Mouse (Mus musculus) kidney, adult 2 months (tissue): Measurements from ENCODE around the gene Fli1. TPM values are rescaled to one million over a fixed set of nuclear protein-coding genes. Genes with fewer than 3 reads are reported as not detected.
A peak's percentile ranks its signal among the peaks of the same experiment; 100 is the strongest.

ENCODE experiments used
- DNase-seq: peaks from one replicate; pipeline ENCODE4 v3.0.0; 2021
- H3K27ac ChIP-seq: fragments of 200-500 bp; 2 replicates; pipeline ENCODE4 v1.5.1; 2012; ENCODE audit warnings: low read depth, low read length, control low read depth, inconsistent platforms; ENCODE audit not compliant: insufficient read depth
- H3K27me3 ChIP-seq: fragments of 200-500 bp; replicated peaks from 2 replicates; pipeline ENCODE4 v1.6.1; 2012; ENCODE audit warnings: mild to moderate bottlenecking, moderate library complexity, low read length, inconsistent platforms; ENCODE audit not compliant: control insufficient read depth, insufficient read depth
- H3K36me3 ChIP-seq: fragments of 200-500 bp; 2 replicates; pipeline ENCODE4 v1.6.1; 2012; ENCODE audit warnings: mild to moderate bottlenecking, moderate library complexity, low read length, inconsistent platforms; ENCODE audit not compliant: control insufficient read depth, insufficient read depth
- H3K4me1 ChIP-seq: fragments of 200-500 bp; 2 replicates; pipeline ENCODE4 v1.6.1; 2011; ENCODE audit warnings: low read length; ENCODE audit not compliant: control insufficient read depth, insufficient read depth
- H3K4me3 ChIP-seq: fragments of 200-500 bp; 2 replicates; pipeline ENCODE4 v1.5.1; 2011; ENCODE audit warnings: mild to moderate bottlenecking, low read depth, low read length, control low read depth; ENCODE audit not compliant: insufficient read depth
- CTCF ChIP-seq: fragments of 200-500 bp; conservative IDR thresholded peaks from 2 replicates; pipeline ENCODE4 v1.5.1; 2011; ENCODE audit warnings: low read depth, mild to moderate bottlenecking, control low read depth, low read length, moderate library complexity, mixed read lengths; ENCODE audit not compliant: insufficient read depth, insufficient read length
- POLR2A ChIP-seq: fragments of 200-500 bp; IDR thresholded peaks from one replicate; pipeline ENCODE4 v1.6.1; 2011; ENCODE audit warnings: low read depth, low read length, control low read depth
- WGBS: fragments of 180-500 bp; shearing (Covaris S2); methylation state at CpG from one replicate; pipeline ENCODE4 v1.1.7; 2018; 5-methylcytosine and 5-hydroxymethylcytosine counted together
- polyA plus RNA-seq: library from polyadenylated mRNA; depleted of rRNA; stranded (reverse); fragments of >200 nt; gene quantifications from 2 replicates; pipeline ENCODE4 v1.2.3, GENCODE M21; 2012

Fli1 gene
- polyA plus RNA-seq, 1 experiment: 9.6 TPM

GRCm38 (mm10) chr9:32513471-32513870 lies 29.2 kb downstream of the Fli1 start:
- H3K27me3 ChIP-seq: no peaks in the 10 kb centered on the region
- no peak for TF ChIP-seq POLR2A
- no peak for TF ChIP-seq CTCF
- no peak overlapping the region for H3K27ac ChIP-seq
- 49% methylated on average over 2 of the region's 2 CpGs for WGBS
- DNase-seq: no peak
- no peaks in the 10 kb centered on the region for H3K36me3 ChIP-seq
- H3K4me3 ChIP-seq: no peak overlapping the region
- peaks cover 3% of the 10 kb centered on the region; the same call in 1 of the 2 replicates for H3K4me1 ChIP-seq

- Histone ChIP-seq H3K4me1 (peaks cover 3% of the 10 kb centered on the region; the same call in 1 of the 2 replicates), H3K27me3 (no peaks in the 10 kb centered on the region), H3K27ac (no peak overlapping the region), H3K36me3 (no peaks in the 10 kb centered on the region), H3K4me3 (no peak overlapping the region)
- no peak for DNase-seq
- TF ChIP-seq CTCF (no peak), POLR2A (no peak)
- 84% methylated on average over 7 of the region's 7 CpGs for WGBS
Measured at GRCm38 (mm10) chr9:32510454-32511263, 32.0 kb downstream of the Fli1 start.

- Histone ChIP-seq H3K4me3 (no peak overlapping the region), H3K4me1 (peaks cover 3% of the 10 kb centered on the region; the same call in 1 of the 2 replicates)
Measured at GRCm38 (mm10) chr9:32509706-32510156, 32.9 kb downstream of the Fli1 start.

GRCm38 (mm10) chr9:32508648-32509047 lies 34.0 kb downstream of the Fli1 start:
- no peak for DNase-seq
- WGBS: 76% methylated on average over 2 of the region's 2 CpGs
- no peak overlapping the region for H3K4me3 ChIP-seq
- no peak for TF ChIP-seq POLR2A
- no peak for TF ChIP-seq CTCF
- H3K36me3 ChIP-seq: no peaks in the 10 kb centered on the region
- no peak overlapping the region for H3K27ac ChIP-seq
- H3K4me1 ChIP-seq: peaks cover 3% of the 10 kb centered on the region; the same call in 1 of the 2 replicates
- H3K27me3 ChIP-seq: no peaks in the 10 kb centered on the region

More at GRCm38 (mm10) chr9:32509706-32510156, 32.9 kb downstream of the Fli1 start:
- no peak for DNase-seq
- TF ChIP-seq CTCF: no peak
- no peak for TF ChIP-seq POLR2A
- Histone ChIP-seq H3K36me3 (no peaks in the 10 kb centered on the region), H3K27ac (no peak overlapping the region), H3K27me3 (no peaks in the 10 kb centered on the region)
- 52% methylated on average over 7 of the region's 7 CpGs for WGBS

GRCm38 (mm10) chr9:32508118-32508517 lies 34.5 kb downstream of the Fli1 start:
- 64% methylated on average over 8 of the region's 8 CpGs for WGBS
- H3K36me3 ChIP-seq: no peaks in the 10 kb centered on the region
- peak overlapping the region; percentile 85; the same call in 1 of the 2 replicates for H3K27ac ChIP-seq
- H3K27me3 ChIP-seq: no peaks in the 10 kb centered on the region
- TF ChIP-seq CTCF (no peak), POLR2A (no peak)
- no peak overlapping the region for H3K4me3 ChIP-seq
- H3K4me1 ChIP-seq: peaks cover 3% of the 10 kb centered on the region; the same call in 1 of the 2 replicates
- DNase-seq: no peak

- Histone ChIP-seq H3K4me3 (no peak overlapping the region), H3K27me3 (no peaks in the 10 kb centered on the region), H3K27ac (peak overlapping the region; percentile 85), H3K4me1 (peaks cover 3% of the 10 kb centered on the region; the same call in 1 of the 2 replicates), H3K36me3 (no peaks in the 10 kb centered on the region)
- no peak for TF ChIP-seq POLR2A
- no peak for TF ChIP-seq CTCF
- no peak for DNase-seq
- WGBS: 65% methylated on average over 15 of the region's 15 CpGs
Measured at GRCm38 (mm10) chr9:32506866-32507861, 35.5 kb downstream of the Fli1 start.

GRCm38 (mm10) chr9:32506161-32506560 lies 36.5 kb downstream of the Fli1 start:
- Histone ChIP-seq H3K36me3 (no peaks in the 10 kb centered on the region), H3K4me3 (no peak overlapping the region), H3K4me1 (peaks cover 3% of the 10 kb centered on the region; the same call in 1 of the 2 replicates), H3K27me3 (no peaks in the 10 kb centered on the region), H3K27ac (peak overlapping the region; percentile 85)
- DNase-seq: peak; percentile 83
- TF ChIP-seq CTCF: no peak
- no peak for TF ChIP-seq POLR2A
- 37% methylated on average over 8 of the region's 8 CpGs for WGBS
